Mouse (Mus musculus): Measurements from ENCODE around the gene Smad3.

DNA sequence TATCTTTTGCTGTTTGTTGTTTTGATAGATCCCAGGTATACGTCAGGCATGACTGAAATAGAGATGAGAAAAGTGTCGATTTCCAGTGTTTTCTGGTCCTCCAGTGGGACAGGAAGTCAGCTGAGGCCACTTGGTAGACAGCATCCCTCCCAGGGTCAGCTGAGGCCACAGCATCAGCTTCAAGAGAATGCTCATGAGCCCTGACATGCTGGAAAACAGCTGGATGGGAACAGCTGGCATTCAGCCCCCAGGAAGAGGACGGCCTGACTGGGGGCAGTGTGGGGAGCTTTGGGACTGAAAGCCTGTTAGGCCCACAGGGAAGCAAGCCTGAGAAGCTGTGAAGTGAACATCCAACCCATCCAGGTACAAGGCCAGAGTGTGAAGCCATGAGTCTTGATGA, 38.6 kb upstream of the Smad3 start:
- TF ChIP-seq POLR2AphosphoS5 (IDR thresholded peaks at IDR 0.05; ENCODE audit: borderline replicate concordance, low read depth, low read length) (no peak), ZMIZ1 (IDR thresholded peaks at IDR 0.05; ENCODE audit: low read depth, low read length) (no peak), NRF1 (IDR thresholded peaks at IDR 0.05; ENCODE audit: insufficient read depth, low read depth, low read length, poor library complexity, severe bottlenecking) (no peak), CHD2 (IDR thresholded peaks at IDR 0.05; ENCODE audit: low read length) (no peak), TCF12 (IDR thresholded peaks at IDR 0.05; ENCODE audit: low read depth, low read length) (no peak), CTCF (IDR thresholded peaks at IDR 0.05 in 2 of 3, conservative IDR thresholded peaks at IDR 0.05 in 1 of 3; ENCODE audit: control insufficient read depth in 1 of 3, insufficient read depth in 1 of 3, low read depth in 2 of 3, low read length in 3 of 3, poor library complexity in 1 of 3, severe bottlenecking in 1 of 3) (no peak), SIN3A (IDR thresholded peaks at IDR 0.05; ENCODE audit: low read length) (no peak), GATA1 (IDR thresholded peaks at IDR 0.05; ENCODE audit: low read depth, low read length) (no peak)
